Mouse (Mus musculus): Measurements from ENCODE around the gene Mllt6. TPM values are rescaled to one million over a fixed set of nuclear protein-coding genes. Genes with fewer than 3 reads are reported as not detected.
A peak's percentile ranks its signal among the peaks of the same experiment; 100 is the strongest.

Gene Mllt6
- total and polyA plus RNA-seq, 3 experiments: 24.3 to 55.6 (median 43.0) TPM

DNA sequence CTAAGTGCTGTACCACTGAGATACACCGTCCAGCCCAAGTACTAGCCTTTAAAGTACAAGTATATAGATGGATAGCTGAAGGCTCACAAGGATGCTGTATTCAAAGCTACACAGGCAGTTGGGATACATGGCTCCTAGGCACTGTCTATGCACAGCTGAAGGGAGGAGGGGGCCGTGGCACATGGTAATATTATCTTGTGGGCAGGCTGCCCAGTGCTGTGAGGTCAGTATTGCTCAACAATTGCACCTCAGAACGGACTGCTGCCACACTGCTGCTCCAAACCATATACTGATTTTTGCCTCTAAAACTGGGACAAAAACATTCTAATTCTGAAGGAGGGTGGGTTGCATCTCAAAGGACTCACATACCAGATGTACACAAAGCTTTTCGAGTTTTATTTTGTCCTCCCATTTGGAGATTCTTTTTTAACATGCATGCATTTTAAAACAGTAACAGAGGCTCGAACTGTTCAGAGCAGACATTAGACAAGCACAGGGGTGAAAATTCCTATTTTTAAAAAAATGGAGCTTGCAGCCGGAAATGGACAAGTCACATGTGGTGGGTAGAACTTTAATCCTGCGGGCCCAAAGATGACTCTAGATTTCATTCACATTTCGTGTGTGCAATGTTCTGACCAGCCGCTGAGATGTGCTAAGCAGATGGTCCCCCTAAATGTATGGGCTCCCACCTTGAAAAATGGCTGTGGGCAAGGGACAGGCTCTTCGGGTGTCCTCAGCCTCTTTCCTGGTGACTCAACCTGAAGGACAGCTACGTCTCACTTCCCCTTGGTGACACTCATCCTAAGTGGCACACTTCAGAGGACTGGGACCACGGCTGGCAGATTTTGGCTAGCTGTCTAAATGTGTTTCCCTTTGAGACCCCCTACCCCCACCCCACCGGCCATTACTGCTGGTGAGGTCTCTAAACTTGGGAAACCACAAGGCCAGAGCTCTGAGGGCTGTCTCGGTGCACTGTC, 51.9 kb downstream of the Mllt6 start (continued):
- TF ChIP-seq MYC (IDR thresholded peaks at IDR 0.05; ENCODE audit: low read depth, low read length) (0 out of 2 replicates have a peak, but pooled peaks have one; percentile 21), CHD1 (IDR thresholded peaks at IDR 0.05; ENCODE audit: low read depth, low read length) (no peak), NRF1 (IDR thresholded peaks at IDR 0.05; ENCODE audit: low read depth, low read length) (no peak), SIN3A (IDR thresholded peaks at IDR 0.05; ENCODE audit: low read length) (no peak), JUN (IDR thresholded peaks at IDR 0.05; ENCODE audit: insufficient read depth, low read depth, low read length) (no peak), MAX (IDR thresholded peaks at IDR 0.05; ENCODE audit: low read length) (0 out of 2 replicates have a peak, but pooled peaks have one; percentile 22), BHLHE40 (IDR thresholded peaks at IDR 0.05; ENCODE audit: low read depth, low read length) (peak; percentile 35; the same call in 1 of the 2 replicates), USF2 (conservative IDR thresholded peaks at IDR 0.05; ENCODE audit: low read depth, low read length) (no peak), USF1 (IDR thresholded peaks at IDR 0.05; ENCODE audit: low read depth, low read length) (no peak), RCOR1 (conservative IDR thresholded peaks at IDR 0.05; ENCODE audit: low read depth, low read length) (no peak; the same call in 1 of the 2 replicates), GABPA (IDR thresholded peaks at IDR 0.05; ENCODE audit: insufficient replicate concordance, low read depth, low read length) (no peak), IRF4 (IDR thresholded peaks at IDR 0.05; ENCODE audit: low read depth, low read length) (peak; percentile 84), ZNF384 (IDR thresholded peaks at IDR 0.05; ENCODE audit: low read depth, low read length) (no peak), ELF1 (IDR thresholded peaks at IDR 0.05; ENCODE audit: low read depth, low read length) (no peak), UBTF (IDR thresholded peaks at IDR 0.05; ENCODE audit: low read depth, low read length) (no peak), MXI1 (IDR thresholded peaks at IDR 0.05; ENCODE audit: low read depth, low read length) (no peak), ZKSCAN1 (IDR thresholded peaks at IDR 0.05; ENCODE audit: borderline replicate concordance, low read depth, low read length) (no peak), TCF12 (IDR thresholded peaks at IDR 0.05; ENCODE audit: low read depth, low read length) (no peak), ZMIZ1 (IDR thresholded peaks at IDR 0.05; ENCODE audit: low read depth, low read length) (no peak), POLR2A (IDR thresholded peaks at IDR 0.05; ENCODE audit: low read depth, low read length) (0 out of 2 replicates have a peak, but pooled peaks have one; percentile 19)

GRCm38 (mm10) chr11:97716021-97716420, 52.8 kb downstream of the Mllt6 start:
- peak overlapping the region; percentile 42 for H3K9ac ChIP-seq (ENCODE audit: insufficient read depth, low read depth)
- peak overlapping the region; percentile 10; the same call in 1 of the 2 replicates for H3K4me2 ChIP-seq (ENCODE audit: insufficient read depth, low read depth, poor library complexity, severe bottlenecking)
- H3K27ac ChIP-seq (ENCODE audit: insufficient read depth, low read depth): peak overlapping the region; percentile 55
- DNase-seq (ENCODE audit: extremely low read depth): no peak
- peaks cover 54 to 86% of the 10 kb centered on the region in 2 experiments for H3K36me3 ChIP-seq (replicated peaks in 1 of 2; ENCODE audit: control insufficient read depth in 1 of 2, insufficient read depth in 1 of 2, low read length in 1 of 2)
- H3K79me2 ChIP-seq (replicated peaks; ENCODE audit: control insufficient read depth, extremely low read depth, insufficient read depth, poor library complexity, severe bottlenecking): no peaks in the 10 kb centered on the region
- TF ChIP-seq MEF2A (IDR thresholded peaks at IDR 0.05; ENCODE audit: borderline replicate concordance, low read depth, low read length): no peak
- TF ChIP-seq MAFK (IDR thresholded peaks at IDR 0.05; ENCODE audit: insufficient replicate concordance, low read length): no peak
- TF ChIP-seq ZMIZ1 (IDR thresholded peaks at IDR 0.05; ENCODE audit: low read depth, low read length): no peak
- TF ChIP-seq UBTF (IDR thresholded peaks at IDR 0.05; ENCODE audit: low read depth, low read length): no peak
- TF ChIP-seq PAX5 (IDR thresholded peaks at IDR 0.05; ENCODE audit: low read length): no peak
- no peak for TF ChIP-seq SMC3 (IDR thresholded peaks at IDR 0.05; ENCODE audit: low read depth, low read length)
- TF ChIP-seq HCFC1 (IDR thresholded peaks at IDR 0.05; ENCODE audit: low read depth, low read length): no peak
- no peak for TF ChIP-seq TBP (conservative IDR thresholded peaks at IDR 0.05; ENCODE audit: low read depth, low read length)
- TF ChIP-seq BHLHE40 (IDR thresholded peaks at IDR 0.05; ENCODE audit: low read depth, low read length): no peak
- TF ChIP-seq IRF4 (IDR thresholded peaks at IDR 0.05; ENCODE audit: low read depth, low read length): no peak
- peaks cover 19 to 46% of the 10 kb centered on the region in 2 experiments for H3K4me1 ChIP-seq (ENCODE audit: control insufficient read depth in 1 of 2, insufficient read depth in 2 of 2)
- H3K27me3 ChIP-seq (replicated peaks): no peaks in the 10 kb centered on the region
- dilution Hi-C loops (cut with MboI; ENCODE audit: extremely low pct_ligation_motif_present, extremely low pct_unique_long_range_greater_than_20kb, low sequenced_read_pairs): no loop called here
- in situ Hi-C loops (cut with MboI; ENCODE audit: low pct_ligation_motif_present, low pct_unique_long_range_greater_than_20kb, low sequenced_read_pairs): no loop called here
- H3K4me3 ChIP-seq (replicated peaks in 1 of 3; ENCODE audit: low read depth in 2 of 3, low read length in 2 of 3, poor library complexity in 1 of 3): no peak overlapping the region
- H3K9me3 ChIP-seq (replicated peaks; ENCODE audit: low read length): peaks cover 4% of the 10 kb centered on the region
